In the genomic region with DNA sequence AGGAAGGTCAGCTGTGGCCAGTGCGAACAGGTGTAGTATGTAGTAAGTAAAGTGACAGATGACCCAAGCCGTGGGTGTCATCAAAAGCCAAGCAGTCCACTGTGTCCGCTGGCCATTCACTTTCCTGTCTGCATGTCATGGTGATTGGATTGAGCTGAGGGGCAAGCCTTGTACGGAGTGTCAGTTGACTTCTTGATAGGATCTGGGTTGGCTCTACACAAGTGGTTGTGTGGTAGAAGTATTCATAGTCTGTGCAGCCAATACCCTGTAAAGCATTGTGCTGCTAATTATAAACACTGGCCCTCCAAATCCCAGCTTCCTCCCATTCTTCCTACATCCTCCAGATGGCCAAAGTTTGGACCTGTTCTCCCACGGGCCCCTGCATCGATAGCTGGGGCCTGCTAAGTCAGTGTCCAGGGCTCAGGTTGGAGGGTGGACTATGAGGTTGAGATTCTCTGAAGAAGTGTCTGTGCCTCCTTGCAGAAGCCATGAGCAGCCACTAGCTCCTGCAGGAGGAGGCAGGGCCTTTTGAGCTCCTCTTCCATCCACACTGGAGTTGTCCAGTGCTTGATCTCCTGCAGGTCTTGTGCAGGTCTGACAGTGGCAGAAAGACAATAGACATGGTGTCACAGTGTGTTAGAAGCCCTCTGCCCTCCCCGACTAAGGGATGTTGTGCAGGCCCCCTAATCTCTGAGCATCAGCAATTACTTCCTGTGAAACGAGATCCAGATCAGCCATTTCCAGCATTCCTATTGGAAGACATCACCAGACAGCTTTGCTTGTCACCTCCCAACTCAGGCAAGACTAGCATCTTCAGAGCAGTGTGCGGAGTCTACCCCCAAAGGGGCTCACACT, we compare ENCODE assay signal across 9 mouse cellular contexts.
DNase-seq lines count a peak whose midpoint lies in the region; ATAC-seq and TF ChIP-seq lines count a peak whose summit lies in the region.
"Had no signal": no experiment of that assay in that cellular context is flagged by ENCODE, and none has a peak within 500 bp of the region (broad histone marks: within the 10 kb centered on the region; RNA-seq: fewer than 3 reads in every experiment).

No protein-coding gene starts in this region.

- H3K27me3 ChIP-seq in heart, adult 2 months (ENCODE audit: control insufficient read depth, insufficient read depth, low read length): no peaks in the 10 kb centered on the region
- H3K27me3 ChIP-seq in intestine, embryonic 16.5 days (replicated peaks; ENCODE audit: control insufficient read depth, insufficient read depth, low read length): no peaks in the 10 kb centered on the region

- TF ChIP-seq EP300 in heart, adult 2 months (IDR thresholded peaks at IDR 0.05; ENCODE audit: insufficient read depth, low read depth, low read length): peak; percentile 72

- no peaks in the 10 kb centered on the region for H3K79me2 ChIP-seq in heart, adult 2 months (replicated peaks; ENCODE audit: control insufficient read depth, insufficient read depth, low read length)

- DNase-seq in gastrocnemius, postnatal 25 days: peak; percentile 30
- no peak for DNase-seq in gastrocnemius, adult 8-10 months (ENCODE audit: low spot score in 2 of 2)
- peak; percentile 62 to 72 for DNase-seq in heart, adult 2 months
- DNase-seq in lung, postnatal 10 days: peak; percentile 60
- DNase-seq in thymus, adult 18-20 months: no peak
- DNase-seq: cerebellum, adult 2 months had no signal

- no peak overlapping the region for H3K9ac ChIP-seq in heart, adult 2 months (ENCODE audit: low read depth, low read length)
- no peak overlapping the region for H3K9ac ChIP-seq in intestine, embryonic 16.5 days (ENCODE audit: low read depth, low read length)

- no peak overlapping the region for H3K4me3 ChIP-seq in heart, adult 2 months
- no peak overlapping the region for H3K4me3 ChIP-seq in intestine, embryonic 16.5 days (ENCODE audit: low read length)

- peak overlapping the region; percentile 91 for H3K27ac ChIP-seq in heart, adult 2 months
- peak overlapping the region; percentile 23 for H3K27ac ChIP-seq in intestine, embryonic 16.5 days (ENCODE audit: low read length)

- no peak overlapping the region for H3K4me2 ChIP-seq in intestine, embryonic 16.5 days (ENCODE audit: low read depth, low read length)

- no peaks in the 10 kb centered on the region for H3K9me3 ChIP-seq in intestine, embryonic 16.5 days (ENCODE audit: control insufficient read depth, low read length)

- TF ChIP-seq POLR2A in heart, adult 2 months (IDR thresholded peaks at IDR 0.05; ENCODE audit: insufficient read depth, low read depth, low read length): peak; percentile 44; the same call in 1 of the 2 replicates

- H3K36me3 ChIP-seq in heart, adult 2 months (ENCODE audit: control insufficient read depth, insufficient read depth, low read length): peaks cover 2% of the 10 kb centered on the region; the same call in 1 of the 2 replicates
- no peaks in the 10 kb centered on the region for H3K36me3 ChIP-seq in intestine, embryonic 16.5 days (ENCODE audit: control insufficient read depth, insufficient read depth, low read length)

- 35% methylated on average over 9 of the region's 9 CpGs for WGBS in heart, adult 2 months
- 61% methylated on average over 9 of the region's 9 CpGs for WGBS in intestine, embryonic 16.5 days

- peak; percentile 42; the same call in 1 of the 2 replicates for ATAC-seq in intestine, embryonic 16.5 days
- no peak for ATAC-seq in CD4-positive, CD25-positive, alpha-beta regulatory T cell, adult 4 months
- ATAC-seq in inflammation-experienced regulatory T-cells, adult 6 months: no peak

- peaks cover 27% of the 10 kb centered on the region for H3K4me1 ChIP-seq in heart, adult 2 months (ENCODE audit: control insufficient read depth, insufficient read depth, low read length)
- no peaks in the 10 kb centered on the region for H3K4me1 ChIP-seq in intestine, embryonic 16.5 days (ENCODE audit: control insufficient read depth, insufficient read depth, low read length)

- intact Hi-C loops in heart, adult 2 months (cut with DNase I): loop anchor here (2.0 kb wide), 2 partner anchors 64 to 160 kb away; a partner anchor contains a TSS

- TF ChIP-seq CTCF in heart, adult 2 months (IDR thresholded peaks at IDR 0.05): no peak; the same call in 1 of the 2 replicates

Comparison
In these comparisons a context has a peak if more than half of its experiments do, and no peak if none do; other contexts are left out.
1. DNase-seq: peak in gastrocnemius, postnatal 25 days (single experiment), heart, adult 2 months (2 of 2) and lung, postnatal 10 days (single experiment); none in gastrocnemius, adult 8-10 months (0 of 2) and thymus, adult 18-20 months (0 of 2).